Mouse (Mus musculus) adrenal gland, adult 18-20 months (tissue): ENCODE results near the gene F7. TPM values are rescaled to one million over a fixed set of nuclear protein-coding genes. Genes with fewer than 3 reads are reported as not detected.
"Not testable (repeated sequence)": the region's sequence is repeated elsewhere in the genome, so short reads cannot be mapped to it uniquely, and the experiment has no call there.

ENCODE experiments used
- DNase-seq, 2 experiments: peaks; one replicate each; pipeline ENCODE4 v3.0.0; 2021 to 2022; ENCODE audit warnings: low spot score in 2 of 2
- total RNA-seq, 2 experiments: library from RNA; stranded (reverse); gene quantifications; 1 replicate in 1 of 2; 2 replicates in 1 of 2; pipeline ENCODE4 v1.2.3; 2021

F7 gene
- total RNA-seq, 2 experiments from 2014 or later = 0.48 to 1.2 TPM

DNA sequence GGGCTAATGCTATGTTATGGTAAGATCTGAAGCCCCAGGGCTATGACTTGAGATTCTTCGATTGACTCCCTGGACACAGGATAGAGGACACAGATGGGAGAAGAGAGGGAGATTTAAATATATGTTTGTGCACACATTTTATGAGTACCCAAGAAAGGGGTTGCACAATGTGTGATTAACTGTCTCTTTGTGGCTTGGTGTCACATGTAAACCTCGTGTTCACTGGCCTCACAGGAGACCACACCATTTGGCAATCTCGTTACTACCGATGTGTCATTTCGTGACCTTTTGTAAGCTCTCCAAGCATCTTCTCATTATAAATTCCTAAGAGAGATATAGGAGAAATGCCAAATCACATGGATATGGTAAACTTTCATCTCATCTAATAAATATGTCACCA lies 1.8 kb downstream of the F7 start:
- DNase-seq = no peak

DNA sequence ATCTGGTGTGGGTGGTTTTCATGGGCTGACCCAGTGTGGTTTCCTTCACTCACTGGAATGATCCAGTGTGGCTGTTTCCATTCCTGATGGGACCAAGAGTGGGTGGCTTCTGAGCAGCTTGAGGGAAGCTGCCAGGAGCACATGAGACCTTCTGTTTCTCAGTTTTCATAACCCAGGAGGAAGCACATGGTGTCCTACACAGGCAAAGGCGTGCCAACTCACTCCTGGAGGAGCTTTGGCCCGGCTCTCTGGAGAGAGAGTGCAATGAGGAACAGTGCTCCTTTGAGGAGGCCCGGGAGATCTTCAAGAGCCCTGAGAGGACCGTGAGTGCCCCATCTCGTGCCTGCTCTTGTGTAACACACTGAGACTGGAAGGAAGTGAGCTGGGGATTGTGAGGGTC lies 2.6 kb downstream of the F7 start:
- no peak for DNase-seq

- no peak for DNase-seq
These were observed 10.5 kb downstream of the F7 start for GRCm38 (mm10) chr8:13036346-13036812.

DNA sequence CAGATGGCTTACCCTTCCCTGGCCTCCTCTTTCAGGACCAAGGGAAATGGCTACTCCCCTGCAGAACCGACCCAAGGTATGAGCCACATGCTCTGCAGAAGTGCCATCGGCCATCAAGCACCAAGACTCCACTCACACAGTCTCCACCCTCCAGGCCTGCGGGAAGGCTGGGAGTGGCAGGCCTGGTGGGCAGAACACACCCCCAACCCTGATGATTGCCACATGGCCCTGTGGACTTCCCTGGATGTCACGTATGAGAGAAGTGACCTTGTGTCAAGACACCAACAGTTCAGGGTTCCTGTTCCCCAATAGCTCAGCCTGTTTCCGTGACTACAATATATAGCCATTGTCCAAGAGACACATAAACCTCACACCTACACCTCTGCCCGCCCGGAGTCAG lies 11.2 kb downstream of the F7 start, which contains the start of gene F10:
TSS of gene F10 (plus strand) at position 294 of the 400 bp plus-strand sequence.
- no peak for DNase-seq

- peak in 1 of 2 experiments; percentile 10 for DNase-seq
These were observed 11.7 kb downstream of the F7 start for GRCm38 (mm10) chr8:13037569-13037968.

DNA sequence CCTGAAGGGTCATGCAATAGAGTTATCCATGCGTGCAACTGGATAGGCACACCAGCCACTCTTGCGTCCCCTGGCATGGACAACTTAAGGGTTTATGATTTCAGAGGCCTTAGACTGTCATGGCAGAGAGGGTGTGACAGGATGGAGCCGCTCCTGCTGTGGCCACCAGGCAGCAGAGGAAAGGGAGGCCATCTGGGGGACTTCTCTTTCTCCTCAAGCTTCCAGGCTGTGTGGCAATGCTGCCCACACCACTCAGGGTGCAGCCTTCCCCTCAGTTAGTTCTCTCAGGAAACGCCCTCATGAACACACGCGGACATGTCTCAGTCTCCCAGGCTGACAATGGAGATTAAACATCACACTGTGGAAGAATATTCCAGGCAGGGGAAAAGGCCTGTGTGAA lies 13.2 kb downstream of the F7 start:
- no peak for DNase-seq

- DNase-seq = no peak
These were observed 15.6 kb downstream of the F7 start for GRCm38 (mm10) chr8:13041459-13041858.

DNA sequence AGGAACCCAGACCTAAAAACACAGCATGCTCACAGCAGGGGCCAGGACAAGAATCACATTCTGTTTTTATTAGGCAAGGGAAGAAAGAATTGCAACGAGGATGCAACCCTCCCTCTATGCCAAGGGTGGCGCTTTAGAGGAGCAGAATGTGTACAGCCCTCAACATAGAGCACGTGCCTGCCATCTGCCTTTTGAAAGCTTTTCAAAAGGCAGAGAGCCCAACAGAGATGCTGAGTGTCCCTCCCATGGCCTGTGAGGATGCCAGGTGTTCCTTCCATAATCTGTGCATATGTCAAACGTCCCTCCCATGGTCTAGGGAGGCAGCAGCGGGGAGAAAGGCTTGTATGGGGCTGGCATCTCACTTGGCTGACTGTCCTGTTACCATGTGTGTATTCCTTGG lies 21.8 kb downstream of the F7 start:
- DNase-seq = no peak

DNA sequence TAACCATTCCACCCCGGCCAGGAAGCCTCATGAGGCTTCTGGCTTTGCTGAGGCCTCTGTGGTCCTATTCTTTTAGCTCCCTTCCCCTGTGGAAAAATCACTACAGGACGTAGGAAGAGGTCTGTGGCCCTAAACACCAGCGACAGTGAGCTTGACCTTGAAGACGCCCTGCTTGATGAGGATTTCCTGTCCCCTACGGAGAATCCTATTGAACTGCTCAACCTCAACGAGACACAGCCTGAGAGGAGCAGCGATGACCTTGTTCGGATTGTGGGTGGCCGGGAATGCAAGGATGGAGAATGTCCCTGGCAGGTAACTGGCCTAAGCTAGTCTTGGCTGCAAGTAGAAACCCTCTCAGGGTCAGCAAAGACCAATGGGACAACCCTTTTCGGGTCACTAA lies 24.7 kb downstream of the F7 start:
- no peak for DNase-seq

DNA sequence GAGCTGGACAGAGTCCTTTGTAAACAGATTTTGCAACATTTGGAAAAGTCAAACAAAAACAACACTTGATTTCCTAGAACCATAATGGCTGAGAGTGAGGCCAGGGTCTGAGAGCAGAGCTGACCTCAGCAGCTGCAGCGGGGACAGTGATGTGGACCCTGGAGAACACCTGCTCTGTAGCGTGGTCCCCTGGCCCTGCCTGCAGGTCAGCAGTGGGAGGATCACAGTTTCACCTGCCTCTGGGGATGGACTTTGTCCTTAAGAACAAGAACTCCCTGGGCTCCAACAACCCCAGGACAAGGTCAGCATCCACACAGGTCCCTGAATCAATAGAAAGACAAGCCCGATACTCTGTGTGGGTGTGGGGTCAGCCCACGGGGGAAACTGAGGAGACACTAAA lies 31.5 kb downstream of the F7 start:
- no peak for DNase-seq

DNA sequence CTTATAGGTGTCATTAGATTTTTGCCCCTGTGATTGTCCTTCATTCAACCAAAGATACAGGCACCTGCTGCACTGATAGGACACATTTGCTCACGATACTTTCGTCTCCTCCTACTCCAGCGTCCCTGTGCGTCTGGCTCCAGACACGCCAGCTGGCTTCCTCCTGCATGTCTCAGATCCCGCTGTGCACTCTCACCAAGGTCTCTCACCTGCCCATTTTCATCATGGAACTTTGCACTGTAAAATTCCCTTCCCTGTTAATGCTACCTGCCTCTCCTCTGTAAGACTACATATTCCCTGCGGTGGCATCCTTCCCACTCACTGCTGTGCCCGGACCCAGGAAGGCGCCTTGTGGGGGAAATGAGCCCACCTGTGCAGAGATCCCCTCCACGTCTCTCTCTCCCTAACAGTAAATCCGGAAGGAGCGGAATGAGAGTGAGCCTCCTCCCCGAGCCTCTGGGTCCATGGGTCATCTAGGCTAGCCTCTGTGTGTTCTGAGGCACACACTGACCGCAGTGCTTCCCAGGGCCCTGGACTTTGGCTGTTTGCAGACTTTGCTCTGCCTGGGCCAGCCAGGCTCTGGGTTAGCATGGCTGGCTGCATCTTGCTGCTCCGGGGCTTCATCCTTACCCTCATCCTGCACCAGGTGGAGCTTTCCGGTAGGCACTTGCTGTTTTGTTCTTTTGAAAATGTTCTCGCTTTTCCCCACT lies 34.8 kb downstream of the F7 start, which contains the start of gene Proz:
TSS of gene Proz (plus strand) at position 474 of the 710 bp plus-strand sequence.
- DNase-seq = no peak

DNA sequence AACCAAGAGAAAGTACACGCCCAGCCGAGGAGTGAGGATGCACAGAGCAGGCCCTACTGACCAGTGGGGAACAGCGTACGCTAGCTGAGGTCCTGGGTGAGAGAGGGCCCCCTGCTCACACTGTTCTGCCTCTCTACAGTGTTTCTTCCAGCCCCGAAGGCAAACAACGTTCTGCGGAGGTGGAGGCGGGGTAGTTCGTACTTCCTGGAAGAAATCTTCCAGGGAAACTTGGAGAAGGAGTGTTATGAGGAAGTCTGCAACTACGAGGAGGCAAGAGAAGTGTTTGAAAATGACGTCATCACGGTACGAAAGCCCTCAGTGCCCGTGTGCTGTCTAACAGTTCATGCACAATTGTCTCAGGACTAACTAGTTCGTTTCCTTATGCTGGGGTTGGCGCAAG lies 37.3 kb downstream of the F7 start:
- no peak for DNase-seq

GRCm38 (mm10) chr8:13073255-13073654 lies 47.4 kb downstream of the F7 start:
- DNase-seq = no peak

DNA sequence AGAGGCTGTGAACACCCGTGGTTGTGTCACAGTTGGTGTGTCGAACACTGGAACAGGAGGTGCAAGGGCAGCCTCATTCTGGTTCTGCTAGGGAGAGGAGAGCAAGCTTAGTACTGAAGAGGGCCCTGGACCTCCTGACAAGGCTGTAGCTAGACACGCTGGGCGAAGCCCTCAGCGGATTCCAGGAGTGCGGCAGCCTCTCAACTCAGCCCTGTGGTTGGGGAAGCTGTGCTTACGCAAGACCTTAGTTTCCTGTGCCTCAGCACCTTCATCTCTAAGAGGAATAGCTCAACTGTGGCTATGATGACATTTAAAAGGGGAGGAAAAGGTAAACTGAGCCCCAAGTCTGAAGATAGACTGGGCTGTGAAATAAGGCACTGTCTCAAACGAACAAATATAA lies 49.2 kb downstream of the F7 start:
- DNase-seq = no peak

- DNase-seq = not testable (repeated sequence)
These were observed 49.7 kb downstream of the F7 start for GRCm38 (mm10) chr8:13075579-13075978.

- DNase-seq = no peak
These were observed 51.7 kb downstream of the F7 start for GRCm38 (mm10) chr8:13077542-13077941.

Other genes starting within 250 kb of the F7 start
- gene Mcf2l, start 152.2 kb upstream of the F7 start, total RNA-seq = 10 to 100 TPM; 31.1 to 32.0 TPM
- 1 to 10 TPM in 1 of 2 experiments, under 1 TPM in 1; 0.83 to 3.1 TPM for gene F10, start 11.3 kb downstream of the F7 start, total RNA-seq
- gene Proz, start 34.9 kb downstream of the F7 start, total RNA-seq = not detected
- gene Pcid2, start 79.4 kb downstream of the F7 start, total RNA-seq = 10 to 100 TPM; 19.4 to 20.9 TPM
- gene Cul4a, start 79.6 kb downstream of the F7 start, total RNA-seq = 100 to 1,000 TPM in 1 of 2 experiments, 10 to 100 TPM in 1; 77.3 to 136 TPM
- gene Lamp1, start 133.1 kb downstream of the F7 start, total RNA-seq = 100 to 1,000 TPM; 456 to 471 TPM
- 10 to 100 TPM in 1 of 2 experiments, 1 to 10 TPM in 1; 9.1 to 15.3 TPM for gene Grtp1, start 174.6 kb downstream of the F7 start, total RNA-seq
- 10 to 100 TPM in 1 of 2 experiments, 1 to 10 TPM in 1; 7.8 to 18.5 TPM for gene Adprhl1, start 228.1 kb downstream of the F7 start, total RNA-seq